ENCODE assay signal across 19 mouse cellular contexts in genomic region chr2:103411816-103412215, GRCm38 (mm10). TPM values are rescaled to one million over a fixed set of nuclear protein-coding genes. Genes with fewer than 3 reads are reported as not detected.
DNase-seq lines count a peak whose midpoint lies in the region; ATAC-seq and TF ChIP-seq lines count a peak whose summit lies in the region.
"Had no signal": no experiment of that assay in that cellular context is flagged by ENCODE, and none has a peak within 500 bp of the region (broad histone marks: within the 10 kb centered on the region; RNA-seq: fewer than 3 reads in every experiment).

No protein-coding gene starts in this region.

- TF ChIP-seq CTCF in hindbrain, postnatal 0 days (IDR thresholded peaks at IDR 0.05; ENCODE audit: low read depth): no peak
- TF ChIP-seq CTCF in kidney, postnatal 0 days (IDR thresholded peaks at IDR 0.05; ENCODE audit: low read depth): no peak

- no peak overlapping the region for H3K27ac ChIP-seq in hindbrain, postnatal 0 days
- no peak overlapping the region for H3K27ac ChIP-seq in hindbrain, embryonic 12.5 days
- no peak overlapping the region for H3K27ac ChIP-seq in kidney, postnatal 0 days
- H3K27ac ChIP-seq in midbrain, embryonic 13.5 days: no peak overlapping the region
- H3K27ac ChIP-seq in midbrain, embryonic 16.5 days (ENCODE audit: low read length): no peak overlapping the region
- H3K27ac ChIP-seq: embryonic facial prominence, embryonic 12.5 days; forebrain, embryonic 15.5 days; heart, embryonic 13.5 days; hindbrain, embryonic 13.5 days had no signal

- no peak overlapping the region for H3K4me2 ChIP-seq in hindbrain, postnatal 0 days (ENCODE audit: low read depth, low read length)
- no peak overlapping the region for H3K4me2 ChIP-seq in hindbrain, embryonic 12.5 days (replicated peaks)
- no peak overlapping the region for H3K4me2 ChIP-seq in kidney, postnatal 0 days (ENCODE audit: low read length)
- no peak overlapping the region for H3K4me2 ChIP-seq in midbrain, embryonic 13.5 days (replicated peaks)
- H3K4me2 ChIP-seq in midbrain, embryonic 16.5 days (ENCODE audit: low read length): no peak overlapping the region
- H3K4me2 ChIP-seq: embryonic facial prominence, embryonic 12.5 days; forebrain, embryonic 15.5 days; heart, embryonic 13.5 days; hindbrain, embryonic 13.5 days had no signal

- H3K36me3 ChIP-seq in hindbrain, postnatal 0 days (ENCODE audit: insufficient read depth, low read length): no peaks in the 10 kb centered on the region
- H3K36me3 ChIP-seq in hindbrain, embryonic 12.5 days: no peaks in the 10 kb centered on the region
- H3K36me3 ChIP-seq in kidney, postnatal 0 days (ENCODE audit: insufficient read depth, low read length): no peaks in the 10 kb centered on the region
- no peaks in the 10 kb centered on the region for H3K36me3 ChIP-seq in midbrain, embryonic 13.5 days
- no peaks in the 10 kb centered on the region for H3K36me3 ChIP-seq in midbrain, embryonic 16.5 days (ENCODE audit: control insufficient read depth, insufficient read depth, low read length)
- H3K36me3 ChIP-seq: embryonic facial prominence, embryonic 12.5 days; forebrain, embryonic 15.5 days; heart, embryonic 13.5 days; hindbrain, embryonic 13.5 days had no signal

- no peak overlapping the region for H3K9ac ChIP-seq in hindbrain, postnatal 0 days (replicated peaks; ENCODE audit: low read length)
- no peak overlapping the region for H3K9ac ChIP-seq in hindbrain, embryonic 12.5 days
- no peak overlapping the region for H3K9ac ChIP-seq in kidney, postnatal 0 days (ENCODE audit: low read depth, low read length)
- H3K9ac ChIP-seq in midbrain, embryonic 13.5 days (replicated peaks): no peak overlapping the region
- no peak overlapping the region for H3K9ac ChIP-seq in midbrain, embryonic 16.5 days (ENCODE audit: low read depth, low read length)
- H3K9ac ChIP-seq: embryonic facial prominence, embryonic 12.5 days; forebrain, embryonic 15.5 days; heart, embryonic 13.5 days; hindbrain, embryonic 13.5 days had no signal

- no peaks in the 10 kb centered on the region for H3K9me3 ChIP-seq in hindbrain, postnatal 0 days (ENCODE audit: low read length)
- H3K9me3 ChIP-seq in hindbrain, embryonic 12.5 days (replicated peaks): no peaks in the 10 kb centered on the region
- no peaks in the 10 kb centered on the region for H3K9me3 ChIP-seq in kidney, postnatal 0 days (replicated peaks; ENCODE audit: low read length)
- H3K9me3 ChIP-seq in midbrain, embryonic 13.5 days: no peaks in the 10 kb centered on the region
- no peaks in the 10 kb centered on the region for H3K9me3 ChIP-seq in midbrain, embryonic 16.5 days (replicated peaks; ENCODE audit: control insufficient read depth, low read length, poor library complexity, severe bottlenecking)
- H3K9me3 ChIP-seq: embryonic facial prominence, embryonic 12.5 days; forebrain, embryonic 15.5 days; heart, embryonic 13.5 days; hindbrain, embryonic 13.5 days had no signal

- H3K4me3 ChIP-seq in hindbrain, postnatal 0 days (ENCODE audit: low read length): no peak overlapping the region
- no peak overlapping the region for H3K4me3 ChIP-seq in hindbrain, embryonic 12.5 days
- H3K4me3 ChIP-seq in kidney, postnatal 0 days (replicated peaks; ENCODE audit: low read depth, low read length): no peak overlapping the region
- no peak overlapping the region for H3K4me3 ChIP-seq in midbrain, embryonic 13.5 days (replicated peaks)
- no peak overlapping the region for H3K4me3 ChIP-seq in midbrain, embryonic 16.5 days (ENCODE audit: low read depth, low read length)
- H3K4me3 ChIP-seq: embryonic facial prominence, embryonic 12.5 days; forebrain, embryonic 15.5 days; heart, embryonic 13.5 days; hindbrain, embryonic 13.5 days had no signal

- 87% methylated on average over 3 of the region's 3 CpGs for WGBS in hindbrain, postnatal 0 days
- WGBS in hindbrain, embryonic 12.5 days: 84% methylated on average over 3 of the region's 3 CpGs
- 75% methylated on average over 3 of the region's 3 CpGs for WGBS in kidney, postnatal 0 days
- 97% methylated on average over 3 of the region's 3 CpGs for WGBS in midbrain, embryonic 13.5 days
- 85% methylated on average over 3 of the region's 3 CpGs for WGBS in midbrain, embryonic 16.5 days

- DNase-seq in hindbrain, postnatal 0 days (ENCODE audit: low spot score): no peak
- DNase-seq in kidney, postnatal 0 days (ENCODE audit: low spot score): no peak
- DNase-seq in kidney, adult 18-20 months: no peak
- DNase-seq: cerebellum, adult 2 months; cerebellum, postnatal 10 days; gastrocnemius, postnatal 36 days; heart, adult 11 months; heart, postnatal 36 days had no signal

- no peaks in the 10 kb centered on the region for H3K4me1 ChIP-seq in hindbrain, postnatal 0 days (ENCODE audit: insufficient read depth, low read length)
- H3K4me1 ChIP-seq in hindbrain, embryonic 12.5 days: no peaks in the 10 kb centered on the region
- H3K4me1 ChIP-seq in kidney, postnatal 0 days (replicated peaks; ENCODE audit: insufficient read depth, low read length): no peaks in the 10 kb centered on the region
- H3K4me1 ChIP-seq in midbrain, embryonic 13.5 days (replicated peaks): no peaks in the 10 kb centered on the region
- no peaks in the 10 kb centered on the region for H3K4me1 ChIP-seq in midbrain, embryonic 16.5 days (ENCODE audit: control insufficient read depth, insufficient read depth, low read length)
- H3K4me1 ChIP-seq: embryonic facial prominence, embryonic 12.5 days; forebrain, embryonic 15.5 days; hindbrain, embryonic 13.5 days had no signal

- ATAC-seq in hindbrain, postnatal 0 days: peak; percentile 38; the same call in 1 of the 2 replicates
- ATAC-seq in hindbrain, embryonic 12.5 days (ENCODE audit: low FRiP score): no peak
- ATAC-seq in kidney, postnatal 0 days (replicated peaks; ENCODE audit: low FRiP score, low read depth): peak; percentile 59; the same call in 1 of the 2 replicates
- peak; percentile 62; the same call in 1 of the 2 replicates for ATAC-seq in midbrain, embryonic 13.5 days
- ATAC-seq in midbrain, embryonic 16.5 days: no peak
- no peak for ATAC-seq in cerebellum, adult (ENCODE audit: insufficient number of reproducible peaks, low FRiP score, low TSS enrichment)
- ATAC-seq: forebrain, embryonic 15.5 days had no signal

- H3K27me3 ChIP-seq in hindbrain, postnatal 0 days (ENCODE audit: insufficient read depth, low read length): no peaks in the 10 kb centered on the region
- no peaks in the 10 kb centered on the region for H3K27me3 ChIP-seq in hindbrain, embryonic 12.5 days
- no peaks in the 10 kb centered on the region for H3K27me3 ChIP-seq in kidney, postnatal 0 days (ENCODE audit: insufficient read depth, low read length)
- H3K27me3 ChIP-seq in midbrain, embryonic 13.5 days: no peaks in the 10 kb centered on the region
- no peaks in the 10 kb centered on the region for H3K27me3 ChIP-seq in midbrain, embryonic 16.5 days (ENCODE audit: control insufficient read depth, insufficient read depth, low read depth, low read length)
- H3K27me3 ChIP-seq: embryonic facial prominence, embryonic 12.5 days; forebrain, embryonic 15.5 days; hindbrain, embryonic 13.5 days had no signal

RNA-seq across cellular contexts. Expression of gene Elf5, which starts 0.3 kb away (rescaled TPM):
- total RNA-seq in hindbrain, postnatal 0 days (2014; rRNA removed): 0.07 TPM in 1 of 2 replicates, not detected in the other
- polyA plus RNA-seq in hindbrain, postnatal 0 days (2015; fragmentation: Nextera tagmentation; extraction: Ambion mirVana): not detected in 2 replicates
- polyA plus RNA-seq in hindbrain, embryonic 12.5 days (2016; fragmentation: Nextera tagmentation; extraction: Ambion mirVana): not detected in 2 replicates
- polyA plus RNA-seq in kidney, postnatal 0 days (2015; fragmentation: Nextera tagmentation; extraction: Ambion mirVana): 4.8 and 6.5 TPM in 2 replicates
- polyA plus RNA-seq in midbrain, embryonic 13.5 days (2015; fragmentation: Nextera tagmentation; extraction: Ambion mirVana): not detected in 2 replicates
- polyA plus RNA-seq in midbrain, embryonic 16.5 days (2015; fragmentation: Nextera tagmentation; extraction: Ambion mirVana): not detected in 2 replicates
- total RNA-seq: adrenal gland, adult 2 months; adrenal gland, postnatal 25 days; gastrocnemius, postnatal 36 days; heart, postnatal 36 days had no signal
- polyA plus RNA-seq: adrenal gland, adult 2 months; forebrain, embryonic 15.5 days; heart, embryonic 13.5 days; heart, postnatal 0 days; hindbrain, embryonic 13.5 days had no signal

Comparison
In these comparisons a context has a peak if more than half of its experiments do, and no peak if none do; other contexts are left out.
1. ATAC-seq: peak in hindbrain, postnatal 0 days (single experiment), kidney, postnatal 0 days (single experiment) and midbrain, embryonic 13.5 days (single experiment); none in hindbrain, embryonic 12.5 days (single experiment), midbrain, embryonic 16.5 days (single experiment) and cerebellum, adult (single experiment).